Mouse (Mus musculus) kidney, embryonic 16.5 days (tissue): ENCODE measurements at regions not wholly inside any gene's neighbourhood (a gene's known extent, or its start where the extent isn't known, plus 50 kb on each side); places are given as distances from the start of the nearest gene placed in this dataset.

Experiments
- ATAC-seq: fragments of 200-750 bp; cut with Nextera tagmentation; 2 replicates; pipeline ENCODE4 v1.8.0; 2017; ENCODE audit warnings: moderate TSS enrichment; ENCODE audit not compliant: low FRiP score, low TSS enrichment
- H3K27ac ChIP-seq: fragments of 300-500 bp; sonication (generic); 2 replicates; pipeline ENCODE4 v1.5.1; 2014; ENCODE audit warnings: low read length
- H3K27me3 ChIP-seq: fragments of 300-500 bp; sonication (generic); 2 replicates; pipeline ENCODE4 v1.6.1; 2014; ENCODE audit warnings: low read length, control low read depth, mixed read lengths; ENCODE audit not compliant: insufficient read depth
- H3K36me3 ChIP-seq: fragments of 300-500 bp; sonication (generic); 2 replicates; pipeline ENCODE4 v1.6.1; 2014; ENCODE audit warnings: low read length, control low read depth, mixed read lengths; ENCODE audit not compliant: insufficient read depth
- H3K4me1 ChIP-seq: fragments of 300-500 bp; sonication (generic); 2 replicates; pipeline ENCODE4 v1.6.1; 2014; ENCODE audit warnings: low read length, control low read depth, mixed read lengths; ENCODE audit not compliant: insufficient read depth
- H3K4me2 ChIP-seq: fragments of 300-500 bp; sonication (generic); replicated peaks from 2 replicates; pipeline ENCODE4 v1.6.1; 2014; ENCODE audit warnings: low read depth, low read length
- H3K4me3 ChIP-seq: fragments of 300-500 bp; sonication (generic); 2 replicates; pipeline ENCODE4 v1.5.1; 2014; ENCODE audit warnings: mild to moderate bottlenecking, low read length
- H3K9ac ChIP-seq: fragments of 300-500 bp; sonication (generic); replicated peaks from 2 replicates; pipeline ENCODE4 v1.6.1; 2014; ENCODE audit warnings: low read length
- H3K9me3 ChIP-seq: fragments of 300-500 bp; sonication (generic); 2 replicates; pipeline ENCODE4 v1.6.1; 2016; ENCODE audit warnings: low read length, control low read depth
- WGBS: fragments of 180-500 bp; shearing (Covaris S2); extraction: QIAGEN DNeasy Blood & Tissue Kit; methylation state at CpG from one replicate; pipeline ENCODE4 v1.1.7; 2014; 5-methylcytosine and 5-hydroxymethylcytosine counted together

GRCm38 (mm10) chr11:110588280-110588679 is 189.4 kb downstream of the Map2k6 start:
- no peak for ATAC-seq
- H3K9me3 ChIP-seq: no peaks in the 10 kb centered on the region
- H3K9ac ChIP-seq: no peak overlapping the region
- H3K4me1 ChIP-seq: no peaks in the 10 kb centered on the region
- WGBS: 81% methylated on average over 2 of the region's 2 CpGs
- H3K27ac ChIP-seq: no peak overlapping the region
- no peaks in the 10 kb centered on the region for H3K27me3 ChIP-seq
- H3K4me3 ChIP-seq: no peak overlapping the region
- no peak overlapping the region for H3K4me2 ChIP-seq
- no peaks in the 10 kb centered on the region for H3K36me3 ChIP-seq

GRCm38 (mm10) chr11:110595266-110595862 is 196.4 kb downstream of the Map2k6 start:
- Histone ChIP-seq H3K36me3 (no peaks in the 10 kb centered on the region), H3K4me1 (no peaks in the 10 kb centered on the region), H3K9ac (no peak overlapping the region), H3K4me2 (no peak overlapping the region), H3K27me3 (no peaks in the 10 kb centered on the region), H3K9me3 (no peaks in the 10 kb centered on the region), H3K4me3 (no peak overlapping the region), H3K27ac (no peak overlapping the region)
- ATAC-seq: no peak
- WGBS: 80% methylated on average over 7 of the region's 7 CpGs

- no peaks in the 10 kb centered on the region for H3K36me3 ChIP-seq
- no peaks in the 10 kb centered on the region for H3K9me3 ChIP-seq
- H3K4me2 ChIP-seq: no peak overlapping the region
- no peaks in the 10 kb centered on the region for H3K4me1 ChIP-seq
- no peaks in the 10 kb centered on the region for H3K27me3 ChIP-seq
- ATAC-seq: no peak
- H3K27ac ChIP-seq: no peak overlapping the region
- whole genome bisulfite sequencing: 52% methylated on average over 10 of the region's 10 CpGs
- no peak overlapping the region for H3K4me3 ChIP-seq
- H3K9ac ChIP-seq: no peak overlapping the region
These were observed 206.3 kb downstream of the Map2k6 start for GRCm38 (mm10) chr11:110605041-110605882.

GRCm38 (mm10) chr11:110609276-110609675 is 210.4 kb downstream of the Map2k6 start:
- no peaks in the 10 kb centered on the region for H3K36me3 ChIP-seq
- H3K4me1 ChIP-seq: no peaks in the 10 kb centered on the region
- H3K9ac ChIP-seq: no peak overlapping the region
- H3K4me2 ChIP-seq: no peak overlapping the region
- no peaks in the 10 kb centered on the region for H3K9me3 ChIP-seq
- no peak for ATAC-seq
- 92% methylated on average over 2 of the region's 2 CpGs for WGBS
- H3K27me3 ChIP-seq: no peaks in the 10 kb centered on the region
- H3K4me3 ChIP-seq: no peak overlapping the region
- no peak overlapping the region for H3K27ac ChIP-seq

GRCm38 (mm10) chr11:110610831-110611230 is 211.9 kb downstream of the Map2k6 start:
- no peak for ATAC-seq
- Histone ChIP-seq H3K27me3 (no peaks in the 10 kb centered on the region), H3K4me2 (no peak overlapping the region), H3K4me1 (no peaks in the 10 kb centered on the region), H3K36me3 (no peaks in the 10 kb centered on the region), H3K9ac (no peak overlapping the region), H3K27ac (no peak overlapping the region), H3K4me3 (no peak overlapping the region), H3K9me3 (no peaks in the 10 kb centered on the region)
- 71% methylated on average over 7 of the region's 7 CpGs for WGBS

GRCm38 (mm10) chr11:110632001-110632400 is 233.1 kb downstream of the Map2k6 start:
- Histone ChIP-seq H3K4me1 (no peaks in the 10 kb centered on the region), H3K4me2 (no peak overlapping the region), H3K9me3 (no peaks in the 10 kb centered on the region), H3K27me3 (no peaks in the 10 kb centered on the region), H3K4me3 (no peak overlapping the region), H3K27ac (no peak overlapping the region), H3K9ac (no peak overlapping the region), H3K36me3 (no peaks in the 10 kb centered on the region)
- no peak for ATAC-seq
- WGBS: 67% methylated on average over 6 of the region's 6 CpGs

GRCm38 (mm10) chr11:110633351-110633750 is 234.4 kb downstream of the Map2k6 start:
- Histone ChIP-seq H3K27me3 (no peaks in the 10 kb centered on the region), H3K4me3 (no peak overlapping the region), H3K36me3 (no peaks in the 10 kb centered on the region), H3K4me1 (no peaks in the 10 kb centered on the region), H3K27ac (no peak overlapping the region), H3K9ac (no peak overlapping the region), H3K4me2 (no peak overlapping the region), H3K9me3 (no peaks in the 10 kb centered on the region)
- no peak for ATAC-seq
- WGBS: 77% methylated on average over 5 of the region's 5 CpGs

- 66% methylated on average over 13 of the region's 13 CpGs for WGBS
- no peaks in the 10 kb centered on the region for H3K4me1 ChIP-seq
- no peak overlapping the region for H3K9ac ChIP-seq
- H3K27me3 ChIP-seq: no peaks in the 10 kb centered on the region
- H3K27ac ChIP-seq: no peak overlapping the region
- no peaks in the 10 kb centered on the region for H3K9me3 ChIP-seq
- no peak for ATAC-seq
- H3K4me3 ChIP-seq: no peak overlapping the region
- H3K4me2 ChIP-seq: peak overlapping the region; percentile 7; the same call in 1 of the 2 replicates
- H3K36me3 ChIP-seq: no peaks in the 10 kb centered on the region
These were observed 243.6 kb downstream of the Map2k6 start for GRCm38 (mm10) chr11:110642485-110642884.

- H3K27me3 ChIP-seq: no peaks in the 10 kb centered on the region
- no peak overlapping the region for H3K4me3 ChIP-seq
- no peaks in the 10 kb centered on the region for H3K9me3 ChIP-seq
- no peak overlapping the region for H3K4me2 ChIP-seq
- H3K9ac ChIP-seq: no peak overlapping the region
- H3K36me3 ChIP-seq: no peaks in the 10 kb centered on the region
- ATAC-seq: 0 out of 2 replicates have a peak, but pooled peaks have one; percentile 63
- H3K4me1 ChIP-seq: no peaks in the 10 kb centered on the region
- WGBS: 24% methylated on average over 7 of the region's 7 CpGs
- no peak overlapping the region for H3K27ac ChIP-seq
These were observed 250.8 kb downstream of the Map2k6 start for GRCm38 (mm10) chr11:110649575-110650210.

GRCm38 (mm10) chr11:110652068-110652467 is 253.1 kb downstream of the Map2k6 start:
- Histone ChIP-seq H3K9ac (no peak overlapping the region), H3K36me3 (no peaks in the 10 kb centered on the region), H3K4me2 (no peak overlapping the region), H3K27ac (no peak overlapping the region), H3K27me3 (no peaks in the 10 kb centered on the region), H3K4me1 (no peaks in the 10 kb centered on the region), H3K9me3 (no peaks in the 10 kb centered on the region), H3K4me3 (no peak overlapping the region)
- ATAC-seq: no peak
- 30% methylated on average over 3 of the region's 3 CpGs for WGBS
